Mouse (Mus musculus): ENCODE measurements around the gene Pola1. TPM values are rescaled to one million over a fixed set of nuclear protein-coding genes. Genes with fewer than 3 reads are reported as not detected.

The Pola1 gene
- polyA plus RNA-seq (2016; fragmentation: Nextera tagmentation; extraction: Ambion mirVana): 21.8 and 22.9 TPM in 2 replicates

- H3K4me3 ChIP-seq: peak within 1 kb of the TSS; percentile 51
- no peaks in the 10 kb centered on the region for H3K9me3 ChIP-seq
- H3K4me2 ChIP-seq (replicated peaks): peak within 1 kb of the TSS; percentile 53
- peak within 1 kb of the TSS; percentile 41; the same call in 1 of the 2 replicates for H3K27ac ChIP-seq
- peak; percentile 97 for ATAC-seq (ENCODE audit: insufficient number of reproducible peaks, insufficient read depth, low FRiP score, low TSS enrichment)
- WGBS: 18% methylated on average over 53 of the region's 53 CpGs
- no peaks in the 10 kb centered on the region for H3K27me3 ChIP-seq
- no peaks in the 10 kb centered on the region for H3K36me3 ChIP-seq
- H3K9ac ChIP-seq: peak within 1 kb of the TSS; percentile 49
- H3K4me1 ChIP-seq: no peaks in the 10 kb centered on the region
Observed at GRCm38 (mm10) chrX:93631657-93632449, at the start of gene Pola1. Gene Pola1 (minus strand): TSS chrX:93632155.

- peak overlapping the region; percentile 88; the same call in 1 of the 2 replicates for H3K27ac ChIP-seq
- peak overlapping the region; percentile 33; the same call in 1 of the 2 replicates for H3K4me3 ChIP-seq
- H3K4me2 ChIP-seq (replicated peaks): peak overlapping the region; percentile 51; the same call in 1 of the 2 replicates
Observed at GRCm38 (mm10) chrX:93676228-93676627, 44.3 kb upstream of the Pola1 start.

GRCm38 (mm10) chrX:93674836-93675795 is 43.2 kb upstream of the Pola1 start:
- H3K9me3 ChIP-seq: no peaks in the 10 kb centered on the region
- 17% methylated on average over 19 of the region's 19 CpGs for WGBS
- H3K27ac ChIP-seq: peak overlapping the region; percentile 88
- 0 out of 2 replicates have a peak, but pooled peaks cover 3% of the 10 kb centered on the region for H3K27me3 ChIP-seq
- H3K4me1 ChIP-seq: no peaks in the 10 kb centered on the region
- H3K4me3 ChIP-seq: peak overlapping the region; percentile 33
- no peaks in the 10 kb centered on the region for H3K36me3 ChIP-seq
- H3K9ac ChIP-seq: no peak overlapping the region
- ATAC-seq (ENCODE audit: insufficient number of reproducible peaks, insufficient read depth, low FRiP score, low TSS enrichment): peak; percentile 99
- H3K4me2 ChIP-seq (replicated peaks): peak overlapping the region; percentile 51

More at GRCm38 (mm10) chrX:93676228-93676627, 44.3 kb upstream of the Pola1 start:
- 47% methylated on average over 2 of the region's 2 CpGs for WGBS
- Histone ChIP-seq H3K27me3 (0 out of 2 replicates have a peak, but pooled peaks cover 3% of the 10 kb centered on the region), H3K4me1 (no peaks in the 10 kb centered on the region), H3K9me3 (no peaks in the 10 kb centered on the region), H3K9ac (no peak overlapping the region), H3K36me3 (no peaks in the 10 kb centered on the region)
- ATAC-seq (ENCODE audit: insufficient number of reproducible peaks, insufficient read depth, low FRiP score, low TSS enrichment): no peak

- Histone ChIP-seq H3K9me3 (no peaks in the 10 kb centered on the region), H3K27me3 (0 out of 2 replicates have a peak, but pooled peaks cover 3% of the 10 kb centered on the region), H3K9ac (no peak overlapping the region), H3K4me3 (no peak overlapping the region), H3K4me2 (replicated peaks) (peak overlapping the region; percentile 51), H3K36me3 (no peaks in the 10 kb centered on the region), H3K4me1 (no peaks in the 10 kb centered on the region), H3K27ac (peak overlapping the region; percentile 75)
- no peak for ATAC-seq (ENCODE audit: insufficient number of reproducible peaks, insufficient read depth, low FRiP score, low TSS enrichment)
- WGBS: 29% methylated on average over 3 of the region's 3 CpGs
Observed at GRCm38 (mm10) chrX:93674432-93674831, 42.5 kb upstream of the Pola1 start.

GRCm38 (mm10) chrX:93664787-93665186 is 32.8 kb upstream of the Pola1 start:
- WGBS: 66% methylated on average over 4 of the region's 4 CpGs
- no peaks in the 10 kb centered on the region for H3K4me1 ChIP-seq

GRCm38 (mm10) chrX:93663919-93664586 is 32.1 kb upstream of the Pola1 start:
- Histone ChIP-seq H3K9ac (no peak overlapping the region), H3K9me3 (no peaks in the 10 kb centered on the region), H3K36me3 (no peaks in the 10 kb centered on the region), H3K27me3 (no peaks in the 10 kb centered on the region), H3K4me3 (no peak overlapping the region), H3K4me1 (no peaks in the 10 kb centered on the region), H3K27ac (no peak overlapping the region), H3K4me2 (replicated peaks) (no peak overlapping the region)
- no peak for ATAC-seq (ENCODE audit: insufficient number of reproducible peaks, insufficient read depth, low FRiP score, low TSS enrichment)
- WGBS: 86% methylated on average over 5 of the region's 5 CpGs

More at GRCm38 (mm10) chrX:93664787-93665186, 32.8 kb upstream of the Pola1 start:
- H3K9me3 ChIP-seq: no peaks in the 10 kb centered on the region
- no peak overlapping the region for H3K4me3 ChIP-seq
- no peak overlapping the region for H3K9ac ChIP-seq
- H3K4me2 ChIP-seq (replicated peaks): no peak overlapping the region
- H3K36me3 ChIP-seq: no peaks in the 10 kb centered on the region
- no peaks in the 10 kb centered on the region for H3K27me3 ChIP-seq
- ATAC-seq (ENCODE audit: insufficient number of reproducible peaks, insufficient read depth, low FRiP score, low TSS enrichment): no peak
- H3K27ac ChIP-seq: no peak overlapping the region

- ATAC-seq (ENCODE audit: insufficient number of reproducible peaks, insufficient read depth, low FRiP score, low TSS enrichment): no peak
- no peaks in the 10 kb centered on the region for H3K36me3 ChIP-seq
- no peak overlapping the region for H3K4me2 ChIP-seq (replicated peaks)
- H3K9me3 ChIP-seq: no peaks in the 10 kb centered on the region
- H3K4me1 ChIP-seq: no peaks in the 10 kb centered on the region
- 80% methylated on average over 5 of the region's 5 CpGs for WGBS
- no peak overlapping the region for H3K27ac ChIP-seq
- H3K27me3 ChIP-seq: no peaks in the 10 kb centered on the region
- H3K9ac ChIP-seq: no peak overlapping the region
- no peak overlapping the region for H3K4me3 ChIP-seq
Observed at GRCm38 (mm10) chrX:93655153-93655552, 23.2 kb upstream of the Pola1 start.

- H3K4me1 ChIP-seq: no peaks in the 10 kb centered on the region
- H3K4me3 ChIP-seq: no peak within 1 kb of the TSS
- H3K9ac ChIP-seq: no peak within 1 kb of the TSS
- no peak within 1 kb of the TSS for H3K4me2 ChIP-seq (replicated peaks)
- H3K27me3 ChIP-seq: no peaks in the 10 kb centered on the region
- 20% methylated on average over 3 of the region's 3 CpGs for WGBS
- H3K9me3 ChIP-seq: no peaks in the 10 kb centered on the region
- no peak within 1 kb of the TSS for H3K27ac ChIP-seq
- no peaks in the 10 kb centered on the region for H3K36me3 ChIP-seq
- ATAC-seq (ENCODE audit: insufficient number of reproducible peaks, insufficient read depth, low FRiP score, low TSS enrichment): no peak
Observed at GRCm38 (mm10) chrX:93654218-93655002, 22.5 kb upstream of the Pola1 start, which contains the start of gene Pcyt1b. Gene Pcyt1b (plus strand): TSS chrX:93654863.

- no peak overlapping the region for H3K27ac ChIP-seq
- WGBS: 83% methylated on average over 2 of the region's 2 CpGs
- ATAC-seq (ENCODE audit: insufficient number of reproducible peaks, insufficient read depth, low FRiP score, low TSS enrichment): no peak
Observed at GRCm38 (mm10) chrX:93650738-93651137, 18.8 kb upstream of the Pola1 start.

GRCm38 (mm10) chrX:93644022-93644421 is 12.1 kb upstream of the Pola1 start:
- no peak for ATAC-seq (ENCODE audit: insufficient number of reproducible peaks, insufficient read depth, low FRiP score, low TSS enrichment)
- no peak overlapping the region for H3K4me3 ChIP-seq
- H3K9me3 ChIP-seq: no peaks in the 10 kb centered on the region
- H3K36me3 ChIP-seq: no peaks in the 10 kb centered on the region
- no peak overlapping the region for H3K9ac ChIP-seq
- no peaks in the 10 kb centered on the region for H3K27me3 ChIP-seq
- H3K4me2 ChIP-seq (replicated peaks): no peak overlapping the region
- no peak overlapping the region for H3K27ac ChIP-seq
- H3K4me1 ChIP-seq: no peaks in the 10 kb centered on the region

More at GRCm38 (mm10) chrX:93650738-93651137, 18.8 kb upstream of the Pola1 start:
- Histone ChIP-seq H3K9ac (no peak overlapping the region), H3K9me3 (no peaks in the 10 kb centered on the region), H3K27me3 (no peaks in the 10 kb centered on the region), H3K4me3 (no peak overlapping the region), H3K4me1 (no peaks in the 10 kb centered on the region), H3K4me2 (replicated peaks) (no peak overlapping the region), H3K36me3 (no peaks in the 10 kb centered on the region)
